Mouse (Mus musculus) hindbrain, embryonic 12.5 days (tissue): ENCODE data around the gene Apold1. TPM values are rescaled to one million over a fixed set of nuclear protein-coding genes. Genes with fewer than 3 reads are reported as not detected.

Source experiments
- polyA plus RNA-seq: library from polyadenylated mRNA; unstranded; fragments of >200 nt; fragmentation: Nextera tagmentation; extraction: Ambion mirVana; gene quantifications from 2 replicates; pipeline ENCODE4 v1.2.1, GENCODE M21; 2016

Gene Apold1
- polyA plus RNA-seq, 1 experiment from 2014 or later: 4.5 TPM

Other genes starting within 250 kb of the Apold1 start
- gene Dusp16, start 189.1 kb upstream of the Apold1 start, polyA plus RNA-seq: 11.0 and 12.9 TPM in 2 replicates
- gene Crebl2, start 151.6 kb upstream of the Apold1 start, polyA plus RNA-seq: 2.8 and 3.0 TPM in 2 replicates
- gene Gpr19, start 83.1 kb upstream of the Apold1 start, polyA plus RNA-seq: 31.3 and 31.8 TPM in 2 replicates
- 24.9 and 25.7 TPM in 2 replicates for gene Cdkn1b, start 61.3 kb upstream of the Apold1 start, polyA plus RNA-seq
- gene Ddx47, start 29.9 kb downstream of the Apold1 start, polyA plus RNA-seq: 84.0 and 87.2 TPM in 2 replicates
- gene Gprc5a, start 83.9 kb downstream of the Apold1 start, polyA plus RNA-seq: 1.6 and 1.7 TPM in 2 replicates
- gene Gprc5d, start 136.6 kb downstream of the Apold1 start, polyA plus RNA-seq: not detected in 2 replicates
- 47.6 and 51.1 TPM in 2 replicates for gene Fam234b, start 216.3 kb downstream of the Apold1 start, polyA plus RNA-seq
- 4.0 and 6.2 TPM in 2 replicates for gene Hebp1, start 216.3 kb downstream of the Apold1 start, polyA plus RNA-seq